Mouse (Mus musculus) neural tube, embryonic 11.5 days (tissue): ENCODE measurements around the gene Rnasel. TPM values are rescaled to one million over a fixed set of nuclear protein-coding genes. Genes with fewer than 3 reads are reported as not detected.

Experiments used
- ATAC-seq: fragments of 200-750 bp; cut with Nextera tagmentation; 2 replicates; pipeline ENCODE4 v1.8.0; 2017; ENCODE audit warnings: moderate number of reproducible peaks, mild to moderate bottlenecking, moderate TSS enrichment, moderate library complexity; ENCODE audit not compliant: insufficient read depth, low FRiP score, low TSS enrichment
- DNase-seq: peaks from one replicate; pipeline ENCODE4 v3.0.0-alpha.2; 2015; ENCODE audit warnings: low spot score
- H3K27ac ChIP-seq: fragments of 300-500 bp; sonication (generic); 2 replicates; pipeline ENCODE4 v1.5.1; 2014; ENCODE audit warnings: low read depth, mild to moderate bottlenecking, low read length
- H3K27me3 ChIP-seq: fragments of 300-500 bp; sonication (generic); 2 replicates; pipeline ENCODE4 v1.6.1; 2014; ENCODE audit warnings: mild to moderate bottlenecking, low read length, mixed read lengths; ENCODE audit not compliant: control insufficient read depth, insufficient read depth
- H3K36me3 ChIP-seq: fragments of 300-500 bp; sonication (generic); 2 replicates; pipeline ENCODE4 v1.6.1; 2014; ENCODE audit warnings: mild to moderate bottlenecking, low read length, moderate library complexity, mixed read lengths; ENCODE audit not compliant: control insufficient read depth, insufficient read depth
- H3K4me1 ChIP-seq: fragments of 300-500 bp; sonication (generic); 2 replicates; pipeline ENCODE4 v1.6.1; 2014; ENCODE audit warnings: low read length, mixed read lengths; ENCODE audit not compliant: control insufficient read depth, insufficient read depth
- H3K4me2 ChIP-seq: fragments of 300-500 bp; sonication (generic); 2 replicates; pipeline ENCODE4 v1.6.1; 2014; ENCODE audit warnings: low read depth, mild to moderate bottlenecking, moderate library complexity
- H3K4me3 ChIP-seq: fragments of 300-500 bp; sonication (generic); 2 replicates; pipeline ENCODE4 v1.5.1; 2014; ENCODE audit warnings: low read depth, low read length
- H3K9ac ChIP-seq: fragments of 300-500 bp; sonication (generic); 2 replicates; pipeline ENCODE4 v1.6.1; 2014; ENCODE audit warnings: mild to moderate bottlenecking, low read length
- H3K9me3 ChIP-seq: fragments of 300-500 bp; sonication (generic); 2 replicates; pipeline ENCODE4 v1.6.1; 2016; ENCODE audit warnings: low read length; ENCODE audit not compliant: control insufficient read depth
- WGBS: fragments of 180-500 bp; shearing (Covaris S2); extraction: QIAGEN DNeasy Blood & Tissue Kit; methylation state at CpG from one replicate; pipeline ENCODE4 v1.1.7; 2014; 5-methylcytosine and 5-hydroxymethylcytosine counted together
- polyA plus RNA-seq: library from polyadenylated mRNA; unstranded; fragments of >200 nt; fragmentation: Nextera tagmentation; extraction: Ambion mirVana; gene quantifications from 2 replicates; pipeline ENCODE4 v1.2.1, GENCODE M21; 2014

Gene Rnasel
- polyA plus RNA-seq, result 26.7 and 29.2 TPM in 2 replicates

DNA sequence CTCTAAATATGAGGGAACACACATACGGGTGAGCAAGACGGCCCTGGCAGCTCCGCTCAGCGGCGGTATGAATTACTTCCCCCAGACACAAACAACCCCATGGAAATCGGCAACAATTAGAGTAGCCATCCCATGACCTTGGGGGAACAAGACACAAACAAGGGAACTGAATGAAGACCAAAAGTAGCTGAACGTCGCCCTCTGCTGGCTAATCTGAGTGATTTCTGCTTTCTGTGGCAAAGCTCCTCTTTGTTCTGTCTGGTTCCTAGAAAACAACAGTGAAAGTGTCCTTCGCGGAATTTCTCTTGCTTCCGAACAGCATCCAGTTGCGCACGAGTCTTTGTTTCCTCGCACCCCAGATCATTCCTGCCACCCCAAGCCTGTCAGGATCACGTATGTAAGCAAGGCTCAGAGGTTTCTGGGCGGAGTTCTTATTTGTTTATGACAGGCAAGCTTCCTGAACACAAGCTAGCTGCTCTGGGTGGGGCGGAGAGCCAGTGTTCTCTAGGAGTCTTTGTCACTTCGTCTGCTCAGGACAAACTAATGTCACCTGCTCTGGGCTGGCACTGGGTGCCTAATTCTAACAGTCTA, at the start of gene Rnasel:
Gene Rnasel, plus strand, starts transcription at position 216 of the 591 bp plus-strand sequence.
- Histone ChIP-seq H3K4me2 (peak within 1 kb of the TSS; percentile 45), H3K36me3 (no peaks in the 10 kb centered on the region), H3K27ac (no peak within 1 kb of the TSS), H3K27me3 (no peaks in the 10 kb centered on the region), H3K4me1 (peaks cover 4% of the 10 kb centered on the region; the same call in 1 of the 2 replicates), H3K4me3 (peak within 1 kb of the TSS; percentile 36), H3K9me3 (no peaks in the 10 kb centered on the region), H3K9ac (peak within 1 kb of the TSS; percentile 72)
- ATAC-seq, result peak; percentile 73
- WGBS, result 7% methylated on average over 18 of the region's 18 CpGs
- peak; percentile 83 for DNase-seq

DNA sequence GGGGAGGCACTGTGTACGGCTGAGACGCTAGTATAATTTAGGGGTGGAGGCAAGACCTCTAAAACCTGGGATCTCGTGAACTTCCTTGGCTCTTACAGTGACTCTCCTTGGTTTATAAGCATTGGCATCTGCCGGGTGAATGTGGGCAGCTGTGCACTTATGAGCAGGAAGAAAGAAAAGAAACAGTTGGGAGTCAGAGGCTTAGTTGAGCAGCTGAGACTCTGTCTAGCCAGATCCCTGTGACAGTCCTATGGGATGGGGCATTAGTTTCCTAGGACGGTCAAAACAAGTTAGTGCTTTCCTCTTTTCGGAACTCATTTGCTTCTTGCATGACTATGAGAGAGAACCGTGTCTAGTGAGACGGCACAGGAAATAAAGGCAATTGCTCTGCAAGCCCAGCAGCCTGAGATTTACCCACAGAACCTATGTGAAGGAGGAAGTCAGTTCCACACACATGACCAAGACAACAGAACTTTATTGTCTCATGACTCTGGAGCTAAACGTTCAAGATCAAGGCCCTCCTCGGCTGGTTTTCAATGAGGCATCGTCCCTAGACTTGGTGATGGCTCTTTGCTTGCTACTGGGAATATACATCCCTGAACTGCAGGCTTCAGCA, 48.7 kb upstream of the Rnasel start:
- H3K27me3 ChIP-seq, result no peaks in the 10 kb centered on the region
- no peak overlapping the region for H3K4me3 ChIP-seq
- no peaks in the 10 kb centered on the region for H3K36me3 ChIP-seq
- DNase-seq (no peak), ATAC-seq (no peak)
- H3K9me3 ChIP-seq, result no peaks in the 10 kb centered on the region
- 89% methylated on average over 11 of the region's 11 CpGs for WGBS
- H3K4me2 ChIP-seq, result no peak overlapping the region
- no peak overlapping the region for H3K9ac ChIP-seq
- H3K4me1 ChIP-seq, result peaks cover 13% of the 10 kb centered on the region
- no peak overlapping the region for H3K27ac ChIP-seq

DNA sequence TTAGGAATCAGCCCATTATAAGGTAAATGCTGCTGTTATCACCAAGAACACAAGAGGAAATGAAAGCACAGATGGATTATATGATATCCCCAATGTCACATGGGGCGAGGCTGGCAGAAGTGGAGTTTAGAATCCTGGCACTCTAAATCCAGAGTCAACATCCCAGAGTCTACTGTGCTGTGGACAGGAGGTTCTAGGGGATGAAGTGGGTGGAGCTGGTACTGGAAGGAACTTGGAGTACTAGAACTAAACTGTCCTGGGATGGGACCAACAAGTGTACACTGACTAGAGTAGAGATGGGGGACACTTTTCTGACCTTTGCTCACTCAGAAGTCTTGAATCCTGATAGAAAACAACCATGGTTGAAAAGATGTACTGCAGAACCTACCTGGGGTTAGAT, 47.8 kb upstream of the Rnasel start:
- no peak overlapping the region for H3K4me3 ChIP-seq
- H3K4me1 ChIP-seq, result peaks cover 13% of the 10 kb centered on the region
- H3K27me3 ChIP-seq, result no peaks in the 10 kb centered on the region
- no peaks in the 10 kb centered on the region for H3K9me3 ChIP-seq
- H3K27ac ChIP-seq, result no peak overlapping the region
- no peak overlapping the region for H3K4me2 ChIP-seq
- no peak overlapping the region for H3K9ac ChIP-seq
- no peak for ATAC-seq
- H3K36me3 ChIP-seq, result no peaks in the 10 kb centered on the region
- 90% methylated on average over 1 of the region's 1 CpGs for WGBS
- DNase-seq, result no peak

DNA sequence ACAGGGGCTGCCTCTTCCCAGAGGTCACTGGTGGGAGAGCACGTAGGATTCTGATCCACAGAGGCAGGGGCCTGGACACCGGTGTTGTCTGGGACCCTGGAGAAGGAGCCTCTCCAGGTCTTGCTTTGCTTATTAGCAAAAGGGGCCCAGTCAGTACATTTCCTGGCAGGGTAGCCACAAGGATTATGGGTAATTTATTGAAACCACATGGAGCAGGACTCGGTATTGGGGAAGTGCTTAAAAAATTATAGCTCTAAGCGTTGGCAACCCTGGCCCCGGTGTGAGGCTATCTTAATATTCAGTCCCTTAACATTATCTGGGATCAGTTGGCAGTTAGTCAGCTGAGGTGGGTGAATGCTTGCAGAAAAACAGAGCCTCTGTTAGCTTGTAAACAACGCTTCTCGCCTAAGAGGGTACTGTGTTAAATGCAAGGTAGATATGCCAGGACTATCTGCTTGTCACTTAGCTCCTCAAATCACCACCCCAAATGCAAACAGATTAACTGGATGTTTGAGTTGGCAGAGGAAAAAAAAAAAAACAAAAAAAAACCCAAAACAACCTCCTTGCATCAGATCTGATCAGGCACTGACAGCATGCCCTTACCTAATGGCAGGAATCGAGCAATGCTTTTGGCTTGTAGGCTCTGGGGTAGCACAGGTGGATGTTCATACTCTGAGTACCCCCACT, 46.9 kb upstream of the Rnasel start:
- Histone ChIP-seq H3K9ac (no peak overlapping the region), H3K27me3 (no peaks in the 10 kb centered on the region), H3K27ac (no peak overlapping the region), H3K9me3 (no peaks in the 10 kb centered on the region), H3K36me3 (no peaks in the 10 kb centered on the region), H3K4me3 (no peak overlapping the region), H3K4me1 (peaks cover 13% of the 10 kb centered on the region), H3K4me2 (no peak overlapping the region)
- DNase-seq (no peak), ATAC-seq (no peak)
- 84% methylated on average over 8 of the region's 8 CpGs for whole genome bisulfite sequencing

DNA sequence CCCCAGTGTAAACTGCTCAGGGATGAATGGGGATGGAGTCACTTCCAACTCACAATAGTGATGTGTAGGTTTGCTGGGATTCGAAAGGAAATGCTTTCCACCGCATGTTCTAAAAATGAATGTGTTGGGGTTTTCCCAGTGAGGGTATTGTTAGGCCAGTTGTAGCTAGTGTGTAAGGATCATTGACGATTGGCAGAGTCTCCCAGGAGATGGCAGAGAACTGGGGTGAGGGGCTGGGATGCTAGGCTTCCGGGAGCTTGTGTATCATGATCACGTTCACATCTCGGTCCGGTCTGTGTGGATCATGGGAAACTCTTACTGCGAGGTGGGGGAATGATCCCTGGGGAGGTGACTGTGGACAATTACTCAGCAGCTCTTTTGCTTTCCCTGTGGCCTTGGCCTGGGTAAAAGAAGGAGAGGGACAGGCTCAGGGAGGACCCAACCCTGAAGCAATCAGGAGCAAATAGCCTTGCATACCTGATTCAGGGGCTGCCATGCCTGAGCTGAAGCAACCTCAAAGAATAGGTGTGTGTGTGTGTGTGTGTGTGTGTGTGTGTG, 46.3 kb upstream of the Rnasel start:
- Histone ChIP-seq H3K4me2 (no peak overlapping the region), H3K9me3 (no peaks in the 10 kb centered on the region), H3K4me1 (peaks cover 13% of the 10 kb centered on the region), H3K27me3 (no peaks in the 10 kb centered on the region), H3K36me3 (no peaks in the 10 kb centered on the region), H3K27ac (peak overlapping the region; percentile 5; the same call in 1 of the 2 replicates), H3K4me3 (no peak overlapping the region), H3K9ac (no peak overlapping the region)
- DNase-seq (no peak), ATAC-seq (0 out of 2 replicates have a peak, but pooled peaks have one; percentile 7)
- 70% methylated on average over 8 of the region's 8 CpGs for WGBS

DNA sequence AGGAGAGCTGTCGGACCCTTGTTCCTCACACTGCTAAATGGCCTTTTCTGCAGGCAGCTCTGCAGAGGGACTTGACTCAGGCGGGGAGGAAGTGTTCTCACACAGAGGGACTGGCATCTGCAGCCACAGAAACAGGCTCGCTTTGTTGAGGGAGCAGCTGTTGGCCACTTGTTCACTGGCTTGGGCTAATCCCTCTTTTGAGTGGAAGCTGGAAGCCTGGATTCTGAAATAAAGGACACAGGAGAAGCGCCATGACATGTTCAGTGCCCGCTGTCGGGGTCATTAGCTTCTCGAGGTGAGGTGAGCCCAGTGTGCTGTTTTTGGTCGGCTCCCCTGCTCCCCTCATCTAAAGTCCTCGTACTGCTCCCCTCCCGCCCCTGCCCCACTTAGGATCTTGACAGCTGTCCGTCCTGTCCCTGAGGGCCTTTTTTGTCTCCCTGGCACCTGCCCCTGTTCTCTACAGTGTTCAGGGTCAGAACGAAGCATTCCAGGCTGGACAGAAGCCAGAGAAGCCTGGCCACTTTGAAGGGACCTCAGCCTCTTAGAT, 45.7 kb upstream of the Rnasel start:
- 14% methylated on average over 12 of the region's 12 CpGs for WGBS
- Histone ChIP-seq H3K4me2 (peak overlapping the region; percentile 2; the same call in 1 of the 2 replicates), H3K9me3 (no peaks in the 10 kb centered on the region), H3K4me1 (peaks cover 13% of the 10 kb centered on the region), H3K36me3 (no peaks in the 10 kb centered on the region), H3K27ac (no peak overlapping the region; the same call in 1 of the 2 replicates), H3K9ac (no peak overlapping the region), H3K4me3 (no peak overlapping the region), H3K27me3 (no peaks in the 10 kb centered on the region)
- DNase-seq (peak; percentile 52), ATAC-seq (peak; percentile 64; the same call in 1 of the 2 replicates)

DNA sequence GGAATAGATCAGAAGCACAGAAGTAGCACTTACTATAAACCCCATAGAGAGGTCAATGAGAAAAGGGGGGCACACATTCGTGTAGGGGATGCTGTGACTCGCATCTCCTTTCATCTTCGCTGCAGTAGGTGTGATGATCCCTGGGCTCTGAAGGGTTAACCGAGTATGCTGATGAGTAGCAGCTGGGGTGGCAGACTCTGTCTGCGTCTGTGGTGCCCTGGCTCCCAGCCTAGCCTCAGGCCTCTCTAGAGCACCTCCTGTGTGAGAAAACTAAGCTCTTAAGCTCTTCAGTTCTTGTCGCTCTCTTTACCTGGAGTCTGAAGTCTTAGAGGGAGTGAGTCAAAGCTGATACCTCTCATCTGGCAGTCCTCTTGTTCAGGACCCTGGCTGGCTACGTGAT, 45.1 kb upstream of the Rnasel start:
- Histone ChIP-seq H3K27ac (no peak overlapping the region), H3K36me3 (no peaks in the 10 kb centered on the region), H3K4me2 (no peak overlapping the region), H3K4me3 (no peak overlapping the region), H3K9ac (no peak overlapping the region), H3K4me1 (peaks cover 13% of the 10 kb centered on the region), H3K27me3 (no peaks in the 10 kb centered on the region), H3K9me3 (no peaks in the 10 kb centered on the region)
- WGBS, result 11% methylated on average over 7 of the region's 7 CpGs
- DNase-seq (no peak), ATAC-seq (no peak)

- H3K36me3 ChIP-seq, result no peaks in the 10 kb centered on the region
- no peak overlapping the region for H3K9ac ChIP-seq
- no peak overlapping the region for H3K4me2 ChIP-seq
- 20% methylated on average over 3 of the region's 3 CpGs for WGBS
- no peaks in the 10 kb centered on the region for H3K9me3 ChIP-seq
- H3K4me3 ChIP-seq, result no peak overlapping the region
- ATAC-seq (peak; percentile 51; the same call in 1 of the 2 replicates), DNase-seq (peak; percentile 42)
- no peak overlapping the region for H3K27ac ChIP-seq
- no peaks in the 10 kb centered on the region for H3K27me3 ChIP-seq
- peaks cover 13% of the 10 kb centered on the region for H3K4me1 ChIP-seq
These were observed 44.2 kb upstream of the Rnasel start for GRCm38 (mm10) chr1:153704996-153705395.
